Mouse (Mus musculus) heart, embryonic 10.5 days (tissue): Measurements from ENCODE around the gene Timp3. TPM values are rescaled to one million over a fixed set of nuclear protein-coding genes. Genes with fewer than 3 reads are reported as not detected.

Experiments used
- DNase-seq: peaks from one replicate; pipeline ENCODE4 v3.0.0-alpha.2; 2017; ENCODE audit warnings: low spot score
- H3K27ac ChIP-seq: fragments of 300-500 bp; sonication (generic); 2 replicates; pipeline ENCODE4 v1.5.1; 2016; ENCODE audit warnings: mild to moderate bottlenecking
- H3K27me3 ChIP-seq: fragments of 300-500 bp; sonication (generic); 2 replicates; pipeline ENCODE4 v1.6.1; 2016; ENCODE audit warnings: mild to moderate bottlenecking; ENCODE audit not compliant: poor library complexity, insufficient read depth, severe bottlenecking
- H3K36me3 ChIP-seq: fragments of 300-500 bp; sonication (generic); 2 replicates; pipeline ENCODE4 v1.6.1; 2016; ENCODE audit warnings: mild to moderate bottlenecking, moderate library complexity
- H3K4me1 ChIP-seq: fragments of 300-500 bp; sonication (generic); 2 replicates; pipeline ENCODE4 v1.6.1; 2016; ENCODE audit warnings: mild to moderate bottlenecking
- H3K4me3 ChIP-seq: fragments of 300-500 bp; sonication (generic); 2 replicates; pipeline ENCODE4 v1.5.1; 2016; ENCODE audit warnings: mild to moderate bottlenecking, moderate library complexity
- H3K9me3 ChIP-seq: fragments of 300-500 bp; sonication (generic); 2 replicates; pipeline ENCODE4 v1.6.1; 2016; ENCODE audit warnings: mild to moderate bottlenecking, moderate library complexity
- WGBS: fragments of 180-500 bp; shearing (Covaris S2); methylation state at CpG from one replicate; pipeline ENCODE4 v1.1.7; 2016; 5-methylcytosine and 5-hydroxymethylcytosine counted together
- polyA plus RNA-seq: library from polyadenylated mRNA; unstranded; fragments of >200 nt; fragmentation: Nextera tagmentation; extraction: Ambion mirVana; gene quantifications from 2 replicates; pipeline ENCODE4 v1.2.1, GENCODE M21; 2016

Timp3 gene
- polyA plus RNA-seq, 1 experiment from 2014 or later: 44.7 TPM

- peaks cover 15% of the 10 kb centered on the region for H3K27me3 ChIP-seq
- no peak for DNase-seq
- 0 out of 2 replicates have a peak, but pooled peaks cover 1% of the 10 kb centered on the region for H3K36me3 ChIP-seq
- no peaks in the 10 kb centered on the region for H3K9me3 ChIP-seq
- peak overlapping the region; percentile 90 for H3K27ac ChIP-seq
- peaks cover 30% of the 10 kb centered on the region for H3K4me1 ChIP-seq
- 2% methylated on average over 4 of the region's 4 CpGs for WGBS
- H3K4me3 ChIP-seq: peak overlapping the region; percentile 83
Measured at GRCm38 (mm10) chr10:86301593-86302317, 1.6 kb downstream of the Timp3 start.

DNA sequence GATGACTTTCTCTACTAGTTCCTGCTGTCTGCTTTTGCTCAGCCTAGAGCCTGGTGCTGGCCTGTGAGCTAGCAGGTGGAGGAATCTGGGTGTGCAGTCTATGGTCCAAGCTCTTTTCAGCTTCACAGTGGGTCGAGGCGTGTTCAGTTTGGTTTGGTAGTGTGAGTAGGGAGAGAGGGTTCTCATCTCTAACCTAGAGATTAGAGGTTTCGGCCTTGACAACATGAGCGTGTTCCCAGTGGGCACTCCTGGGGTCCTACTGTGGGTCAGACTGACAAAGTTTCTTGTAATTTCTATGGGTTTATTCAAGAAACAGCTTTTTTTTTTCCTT, 2.1 kb downstream of the Timp3 start:
- peaks cover 30% of the 10 kb centered on the region for H3K4me1 ChIP-seq
- WGBS: 57% methylated on average over 4 of the region's 4 CpGs
- H3K36me3 ChIP-seq: peaks cover 5% of the 10 kb centered on the region; the same call in 1 of the 2 replicates
- peak overlapping the region; percentile 83 for H3K4me3 ChIP-seq
- peak overlapping the region; percentile 90; the same call in 1 of the 2 replicates for H3K27ac ChIP-seq
- DNase-seq: no peak
- no peaks in the 10 kb centered on the region for H3K9me3 ChIP-seq
- peaks cover 10% of the 10 kb centered on the region for H3K27me3 ChIP-seq

GRCm38 (mm10) chr10:86302761-86303494, 2.8 kb downstream of the Timp3 start:
- 29% methylated on average over 8 of the region's 8 CpGs for WGBS
- H3K4me1 ChIP-seq: peaks cover 30% of the 10 kb centered on the region
- peaks cover 9% of the 10 kb centered on the region; the same call in 1 of the 2 replicates for H3K36me3 ChIP-seq
- H3K4me3 ChIP-seq: peak overlapping the region; percentile 83
- H3K27ac ChIP-seq: peak overlapping the region; percentile 6; the same call in 1 of the 2 replicates
- H3K27me3 ChIP-seq: 0 out of 2 replicates have a peak, but pooled peaks cover 4% of the 10 kb centered on the region
- no peaks in the 10 kb centered on the region for H3K9me3 ChIP-seq
- peak; percentile 90 for DNase-seq

DNA sequence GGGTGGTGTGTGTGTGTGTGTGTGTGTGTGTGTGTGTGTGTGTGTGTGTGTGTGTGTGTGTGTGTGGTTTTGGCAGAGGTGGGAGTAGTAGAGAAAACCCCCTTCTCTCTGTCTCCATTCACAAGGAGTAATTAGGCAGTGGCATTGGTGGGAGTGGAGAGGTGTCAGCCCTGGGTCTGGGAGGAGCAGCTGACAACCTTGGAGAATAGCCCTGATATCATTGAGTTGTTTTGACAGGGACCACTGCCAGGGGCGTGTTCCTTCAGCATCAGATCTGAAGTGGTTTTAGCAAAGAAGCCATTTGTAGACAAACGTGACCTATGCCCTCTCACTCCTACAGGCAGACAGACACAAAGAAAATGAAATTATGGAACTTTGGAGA, 3.3 kb downstream of the Timp3 start:
- DNase-seq: no peak
- peak overlapping the region; percentile 83; the same call in 1 of the 2 replicates for H3K4me3 ChIP-seq
- no peaks in the 10 kb centered on the region for H3K9me3 ChIP-seq
- H3K4me1 ChIP-seq: peaks cover 30% of the 10 kb centered on the region
- peaks cover 10% of the 10 kb centered on the region; the same call in 1 of the 2 replicates for H3K36me3 ChIP-seq
- no peak overlapping the region for H3K27ac ChIP-seq
- 0 out of 2 replicates have a peak, but pooled peaks cover 2% of the 10 kb centered on the region for H3K27me3 ChIP-seq
- WGBS: 54% methylated on average over 2 of the region's 2 CpGs

DNA sequence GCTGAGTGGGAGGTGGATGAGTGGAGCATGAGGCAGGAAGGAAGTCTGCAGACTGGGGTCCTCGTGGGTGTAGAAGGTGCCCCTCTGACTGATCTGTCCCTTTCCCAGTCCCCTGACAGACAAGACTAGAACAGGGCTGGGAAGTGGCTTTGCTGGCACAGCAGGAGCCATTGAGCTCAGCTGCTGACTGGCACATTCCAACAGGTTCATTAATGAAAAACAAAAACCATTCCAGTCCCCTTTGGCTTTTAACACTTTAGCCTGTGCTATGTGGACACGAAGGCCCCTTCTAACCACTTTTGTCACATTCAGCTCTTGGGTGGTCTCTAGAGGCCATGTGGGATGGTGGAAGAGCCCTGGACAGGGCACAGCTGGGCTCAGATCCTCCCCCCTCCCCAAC, 4.4 kb downstream of the Timp3 start:
- no peak overlapping the region for H3K27ac ChIP-seq
- WGBS: 15% methylated on average over 2 of the region's 2 CpGs
- no peak for DNase-seq
- peaks cover 30% of the 10 kb centered on the region for H3K4me1 ChIP-seq
- H3K4me3 ChIP-seq: no peak overlapping the region
- peaks cover 16% of the 10 kb centered on the region; the same call in 1 of the 2 replicates for H3K36me3 ChIP-seq
- no peaks in the 10 kb centered on the region for H3K9me3 ChIP-seq
- H3K27me3 ChIP-seq: no peaks in the 10 kb centered on the region

DNA sequence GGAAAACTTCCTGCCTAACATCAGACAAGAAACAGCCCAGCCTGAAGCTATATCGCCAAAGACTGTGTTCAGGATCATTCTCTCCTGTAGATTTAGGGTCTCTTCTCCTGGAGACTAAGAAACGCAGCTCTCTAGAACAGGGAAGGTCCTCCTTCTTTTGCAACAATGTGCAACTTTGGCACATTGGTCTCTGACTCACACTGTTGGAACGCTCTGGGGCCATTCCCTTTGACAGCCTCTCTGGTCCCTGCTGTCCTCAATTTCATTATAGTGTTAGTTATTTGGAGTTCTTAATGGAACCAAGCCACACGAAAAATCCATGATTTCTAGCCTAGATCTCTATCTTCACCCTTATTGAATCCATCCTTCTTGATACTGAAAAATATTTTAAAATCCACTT, 7.1 kb downstream of the Timp3 start:
- peaks cover 18% of the 10 kb centered on the region for H3K4me1 ChIP-seq
- H3K36me3 ChIP-seq: peaks cover 16% of the 10 kb centered on the region; the same call in 1 of the 2 replicates
- WGBS: 82% methylated on average over 4 of the region's 4 CpGs

DNA sequence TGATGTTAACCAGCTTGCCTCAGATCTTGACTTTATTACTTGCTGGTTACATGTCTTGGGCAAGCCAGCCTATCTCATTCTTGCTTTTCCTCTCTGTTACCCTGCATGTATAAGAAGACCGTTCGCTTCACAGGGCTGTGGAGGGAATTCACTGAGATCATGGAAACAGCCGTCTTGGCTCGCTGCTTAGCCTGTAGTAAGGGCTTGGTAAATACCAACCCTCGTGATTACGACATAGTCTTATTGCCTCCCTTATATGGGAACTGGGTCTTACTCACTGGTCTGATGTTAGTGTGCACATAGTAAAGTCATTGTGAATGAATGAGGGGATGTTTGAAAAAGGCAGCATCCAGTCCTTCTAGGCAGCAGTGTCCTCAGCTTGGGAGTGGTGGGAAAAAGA, 10.4 kb downstream of the Timp3 start:
- 72% methylated on average over 6 of the region's 6 CpGs for WGBS
- H3K36me3 ChIP-seq: peaks cover 16% of the 10 kb centered on the region; the same call in 1 of the 2 replicates

More for the DNA sequence above, 7.1 kb downstream of the Timp3 start:
- H3K4me3 ChIP-seq: no peak overlapping the region
- no peak overlapping the region for H3K27ac ChIP-seq
- H3K27me3 ChIP-seq: no peaks in the 10 kb centered on the region
- no peak for DNase-seq
- H3K9me3 ChIP-seq: no peaks in the 10 kb centered on the region

GRCm38 (mm10) chr10:86312976-86313375, 12.8 kb downstream of the Timp3 start:
- Histone ChIP-seq H3K9me3 (no peaks in the 10 kb centered on the region), H3K27ac (peak overlapping the region; percentile 26; the same call in 1 of the 2 replicates), H3K4me1 (peaks cover 28% of the 10 kb centered on the region), H3K4me3 (no peak overlapping the region), H3K36me3 (peaks cover 6% of the 10 kb centered on the region; the same call in 1 of the 2 replicates), H3K27me3 (no peaks in the 10 kb centered on the region)
- WGBS: 82% methylated on average over 3 of the region's 3 CpGs
- DNase-seq: no peak

More for the DNA sequence above, 10.4 kb downstream of the Timp3 start:
- H3K9me3 ChIP-seq: no peaks in the 10 kb centered on the region
- H3K4me1 ChIP-seq: peaks cover 18% of the 10 kb centered on the region
- DNase-seq: no peak
- no peaks in the 10 kb centered on the region for H3K27me3 ChIP-seq
- H3K4me3 ChIP-seq: no peak overlapping the region
- H3K27ac ChIP-seq: no peak overlapping the region

- WGBS: 53% methylated on average over 1 of the region's 1 CpGs
- Histone ChIP-seq H3K4me3 (no peak overlapping the region), H3K27me3 (no peaks in the 10 kb centered on the region), H3K36me3 (peaks cover 6% of the 10 kb centered on the region; the same call in 1 of the 2 replicates), H3K9me3 (no peaks in the 10 kb centered on the region), H3K4me1 (peaks cover 28% of the 10 kb centered on the region), H3K27ac (peak overlapping the region; percentile 26; the same call in 1 of the 2 replicates)
- no peak for DNase-seq
Measured at GRCm38 (mm10) chr10:86313448-86313847, 13.3 kb downstream of the Timp3 start.

- H3K4me1 ChIP-seq: peaks cover 28% of the 10 kb centered on the region
- WGBS: 47% methylated on average over 3 of the region's 3 CpGs
- H3K9me3 ChIP-seq: no peaks in the 10 kb centered on the region
- H3K36me3 ChIP-seq: no peaks in the 10 kb centered on the region; the same call in 1 of the 2 replicates
- no peaks in the 10 kb centered on the region for H3K27me3 ChIP-seq
- peak overlapping the region; percentile 69; the same call in 1 of the 2 replicates for H3K27ac ChIP-seq
- H3K4me3 ChIP-seq: no peak overlapping the region
- no peak for DNase-seq
Measured at GRCm38 (mm10) chr10:86315513-86315912, 15.3 kb downstream of the Timp3 start.

- H3K27ac ChIP-seq: no peak overlapping the region
- WGBS: 62% methylated on average over 7 of the region's 7 CpGs
- DNase-seq: no peak
Measured at GRCm38 (mm10) chr10:86317633-86318032, 17.5 kb downstream of the Timp3 start.

DNA sequence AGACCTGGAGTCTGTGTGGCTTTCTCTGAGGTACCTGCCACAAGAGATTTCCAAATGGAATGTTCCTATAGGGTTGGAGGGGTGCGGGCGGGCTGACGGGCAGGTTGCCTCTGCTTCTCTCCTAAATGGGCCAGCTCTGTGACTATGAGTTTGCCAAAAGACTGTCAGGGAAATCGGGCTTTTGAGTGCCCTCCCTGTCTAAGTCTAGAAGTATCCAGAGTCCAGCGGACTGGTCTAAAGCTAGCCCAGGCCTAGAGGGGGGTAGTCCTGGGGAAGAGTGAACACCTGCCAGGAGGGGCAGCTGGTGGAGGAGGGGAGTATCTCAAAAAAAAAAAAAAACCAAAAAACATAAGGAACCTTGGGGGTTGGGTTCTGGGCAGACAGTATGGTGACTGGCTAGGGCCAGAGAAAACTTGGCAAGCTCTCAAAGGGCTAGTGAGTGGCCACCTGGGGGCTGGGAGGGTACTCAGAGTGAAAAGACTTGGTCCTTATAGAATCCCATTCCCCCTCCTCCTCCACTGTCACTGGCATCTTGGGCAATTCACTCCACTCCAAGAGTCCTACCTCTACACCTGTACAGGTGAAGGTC, 18.5 kb downstream of the Timp3 start:
- 87% methylated on average over 5 of the region's 5 CpGs for WGBS
- Histone ChIP-seq H3K9me3 (no peaks in the 10 kb centered on the region), H3K27ac (no peak overlapping the region), H3K4me1 (peaks cover 27% of the 10 kb centered on the region), H3K27me3 (no peaks in the 10 kb centered on the region), H3K36me3 (0 out of 2 replicates have a peak, but pooled peaks cover 3% of the 10 kb centered on the region), H3K4me3 (no peak overlapping the region)
- DNase-seq: no peak

More at GRCm38 (mm10) chr10:86317633-86318032, 17.5 kb downstream of the Timp3 start:
- no peaks in the 10 kb centered on the region for H3K27me3 ChIP-seq
- no peak overlapping the region for H3K4me3 ChIP-seq
- peaks cover 35% of the 10 kb centered on the region for H3K4me1 ChIP-seq
- H3K36me3 ChIP-seq: peaks cover 3% of the 10 kb centered on the region; the same call in 1 of the 2 replicates
- no peaks in the 10 kb centered on the region for H3K9me3 ChIP-seq
